Mouse (Mus musculus): ENCODE data around the gene Gm11146. TPM values are rescaled to one million over a fixed set of nuclear protein-coding genes. Genes with fewer than 3 reads are reported as not detected.
A peak's percentile ranks its signal among the peaks of the same experiment; 100 is the strongest.

The Gm11146 gene
- polyA plus RNA-seq, 1 experiment from 2014 or later = not detected

- no peak for DNase-seq (ENCODE audit: low spot score)
- Histone ChIP-seq H3K4me2 (replicated peaks) (no peak overlapping the region), H3K36me3 (replicated peaks; ENCODE audit: control insufficient read depth, insufficient read depth) (no peaks in the 10 kb centered on the region), H3K4me3 (replicated peaks; ENCODE audit: low read length) (no peak overlapping the region), H3K27me3 (ENCODE audit: control insufficient read depth, insufficient read depth, low read length) (no peaks in the 10 kb centered on the region), H3K27ac (0 out of 2 replicates have a peak overlapping the region, but pooled peaks have one; percentile 8), H3K4me1 (replicated peaks; ENCODE audit: control insufficient read depth, insufficient read depth, low read length) (peaks cover 14% of the 10 kb centered on the region), H3K9ac (no peak overlapping the region), H3K9me3 (ENCODE audit: control insufficient read depth, low read length) (no peaks in the 10 kb centered on the region)
- ATAC-seq (ENCODE audit: low FRiP score) = no peak
- 88% methylated on average over 6 of the region's 6 CpGs for WGBS
Measured at GRCm38 (mm10) chr16:77632315-77632881, 30.5 kb upstream of the Gm11146 start.

DNA sequence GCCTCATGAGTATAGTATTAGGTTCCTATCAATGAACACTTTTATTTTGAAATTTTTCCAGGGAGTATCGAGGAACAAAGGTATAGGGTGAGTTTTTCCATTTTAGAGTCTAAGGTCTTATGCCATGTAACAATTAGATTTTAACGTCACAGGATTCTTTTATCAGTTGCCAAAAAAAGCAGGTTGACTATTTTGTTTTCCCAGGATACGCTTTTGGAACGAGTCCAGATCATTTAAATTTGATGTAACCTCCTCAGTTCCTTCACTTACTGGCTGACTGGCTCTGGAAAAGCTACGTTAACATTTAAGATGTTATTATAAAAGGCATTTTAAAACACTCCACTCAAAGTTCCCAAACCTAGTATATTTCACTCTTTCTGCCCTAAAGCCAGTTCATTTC lies 20.8 kb upstream of the Gm11146 start:
- DNase-seq (ENCODE audit: low spot score) (no peak), ATAC-seq (ENCODE audit: low FRiP score) (no peak)
- H3K27me3 ChIP-seq (ENCODE audit: control insufficient read depth, insufficient read depth, low read length) = no peaks in the 10 kb centered on the region
- H3K4me1 ChIP-seq (replicated peaks; ENCODE audit: control insufficient read depth, insufficient read depth, low read length) = no peaks in the 10 kb centered on the region
- no peak overlapping the region for H3K4me3 ChIP-seq (replicated peaks; ENCODE audit: low read length)
- no peaks in the 10 kb centered on the region for H3K9me3 ChIP-seq (ENCODE audit: control insufficient read depth, low read length)
- peak overlapping the region; percentile 20; the same call in 1 of the 2 replicates for H3K27ac ChIP-seq
- no peak overlapping the region for H3K4me2 ChIP-seq (replicated peaks)
- 56% methylated on average over 5 of the region's 5 CpGs for WGBS
- no peak overlapping the region for H3K9ac ChIP-seq
- H3K36me3 ChIP-seq (replicated peaks; ENCODE audit: control insufficient read depth, insufficient read depth) = 0 out of 2 replicates have a peak, but pooled peaks cover 7% of the 10 kb centered on the region

- ATAC-seq (ENCODE audit: low FRiP score) = 0 out of 2 replicates have a peak, but pooled peaks have one; percentile 40
- Histone ChIP-seq H3K4me1 (replicated peaks; ENCODE audit: control insufficient read depth, insufficient read depth, low read length) (0 out of 2 replicates have a peak, but pooled peaks cover 5% of the 10 kb centered on the region), H3K27ac (no peak overlapping the region), H3K27me3 (ENCODE audit: control insufficient read depth, insufficient read depth, low read length) (no peaks in the 10 kb centered on the region), H3K36me3 (replicated peaks; ENCODE audit: control insufficient read depth, insufficient read depth) (peaks cover 14% of the 10 kb centered on the region), H3K9me3 (ENCODE audit: control insufficient read depth, low read length) (no peaks in the 10 kb centered on the region), H3K4me2 (replicated peaks) (no peak overlapping the region), H3K9ac (no peak overlapping the region), H3K4me3 (replicated peaks; ENCODE audit: low read length) (no peak overlapping the region)
- WGBS = 60% methylated on average over 2 of the region's 2 CpGs
- no peak for DNase-seq (ENCODE audit: low spot score)
Measured at GRCm38 (mm10) chr16:77602581-77602980, 687 bp upstream of the Gm11146 start.

- H3K4me2 ChIP-seq (replicated peaks) = peak overlapping the region; percentile 49
- H3K9ac ChIP-seq = peak overlapping the region; percentile 46
- no peaks in the 10 kb centered on the region for H3K27me3 ChIP-seq (ENCODE audit: control insufficient read depth, insufficient read depth, low read length)
- H3K4me3 ChIP-seq (replicated peaks; ENCODE audit: low read length) = peak overlapping the region; percentile 25
- H3K4me1 ChIP-seq (replicated peaks; ENCODE audit: control insufficient read depth, insufficient read depth, low read length) = 0 out of 2 replicates have a peak, but pooled peaks cover 3% of the 10 kb centered on the region
- H3K36me3 ChIP-seq (replicated peaks; ENCODE audit: control insufficient read depth, insufficient read depth) = peaks cover 8% of the 10 kb centered on the region; the same call in 1 of the 2 replicates
- no peak for ATAC-seq (ENCODE audit: low FRiP score)
- no peaks in the 10 kb centered on the region for H3K9me3 ChIP-seq (ENCODE audit: control insufficient read depth, low read length)
- H3K27ac ChIP-seq = peak overlapping the region; percentile 70
- 75% methylated on average over 8 of the region's 8 CpGs for WGBS
- DNase-seq (ENCODE audit: low spot score) = no peak
Measured at GRCm38 (mm10) chr16:77598787-77599186, 3.1 kb downstream of the Gm11146 start.

DNA sequence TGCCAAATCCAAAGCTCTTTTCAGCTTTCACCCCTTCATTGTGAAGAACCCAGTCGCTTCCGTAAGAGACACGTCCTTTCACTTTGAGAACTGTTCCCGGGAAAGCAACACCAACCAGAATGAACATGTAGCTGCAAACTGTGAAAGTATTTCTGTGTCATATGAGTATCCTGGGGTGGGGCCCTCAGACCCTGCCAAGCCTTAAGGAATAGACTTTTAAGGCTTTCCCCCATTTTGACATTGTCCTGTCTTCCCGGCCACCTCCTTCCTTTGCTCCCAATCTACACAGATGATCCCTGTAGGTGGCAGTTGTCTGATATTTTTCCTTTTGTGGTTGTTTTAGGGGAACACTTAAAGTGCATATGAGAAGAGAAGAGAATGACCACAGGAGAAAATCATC lies 5.3 kb downstream of the Gm11146 start:
- Histone ChIP-seq H3K9ac (peak overlapping the region; percentile 72), H3K27ac (peak overlapping the region; percentile 93), H3K4me3 (replicated peaks; ENCODE audit: low read length) (peak overlapping the region; percentile 35), H3K4me2 (replicated peaks) (peak overlapping the region; percentile 51), H3K4me1 (replicated peaks; ENCODE audit: control insufficient read depth, insufficient read depth, low read length) (peaks cover 9% of the 10 kb centered on the region; the same call in 1 of the 2 replicates), H3K27me3 (ENCODE audit: control insufficient read depth, insufficient read depth, low read length) (no peaks in the 10 kb centered on the region), H3K9me3 (ENCODE audit: control insufficient read depth, low read length) (no peaks in the 10 kb centered on the region), H3K36me3 (replicated peaks; ENCODE audit: control insufficient read depth, insufficient read depth) (peaks cover 5% of the 10 kb centered on the region; the same call in 1 of the 2 replicates)
- 42% methylated on average over 5 of the region's 5 CpGs for WGBS
- ATAC-seq (ENCODE audit: low FRiP score) = no peak
- DNase-seq (ENCODE audit: low spot score) = peak; percentile 53

GRCm38 (mm10) chr16:77595661-77596060 lies 6.2 kb downstream of the Gm11146 start:
- Histone ChIP-seq H3K4me1 (replicated peaks; ENCODE audit: control insufficient read depth, insufficient read depth, low read length) (peaks cover 9% of the 10 kb centered on the region; the same call in 1 of the 2 replicates), H3K9ac (peak overlapping the region; percentile 71), H3K36me3 (replicated peaks; ENCODE audit: control insufficient read depth, insufficient read depth) (no peaks in the 10 kb centered on the region; the same call in 1 of the 2 replicates), H3K27me3 (ENCODE audit: control insufficient read depth, insufficient read depth, low read length) (no peaks in the 10 kb centered on the region), H3K9me3 (ENCODE audit: control insufficient read depth, low read length) (no peaks in the 10 kb centered on the region), H3K4me2 (replicated peaks) (peak overlapping the region; percentile 58), H3K4me3 (replicated peaks; ENCODE audit: low read length) (peak overlapping the region; percentile 36), H3K27ac (peak overlapping the region; percentile 93)
- ATAC-seq (ENCODE audit: low FRiP score) = no peak
- 69% methylated on average over 7 of the region's 7 CpGs for WGBS
- DNase-seq (ENCODE audit: low spot score) = no peak

- Histone ChIP-seq H3K27ac (peak overlapping the region; percentile 93), H3K4me3 (replicated peaks; ENCODE audit: low read length) (peak overlapping the region; percentile 36), H3K27me3 (ENCODE audit: control insufficient read depth, insufficient read depth, low read length) (no peaks in the 10 kb centered on the region), H3K4me1 (replicated peaks; ENCODE audit: control insufficient read depth, insufficient read depth, low read length) (peaks cover 9% of the 10 kb centered on the region; the same call in 1 of the 2 replicates), H3K9me3 (ENCODE audit: control insufficient read depth, low read length) (no peaks in the 10 kb centered on the region), H3K36me3 (replicated peaks; ENCODE audit: control insufficient read depth, insufficient read depth) (no peaks in the 10 kb centered on the region; the same call in 1 of the 2 replicates), H3K4me2 (replicated peaks) (peak overlapping the region; percentile 58), H3K9ac (peak overlapping the region; percentile 71)
- ATAC-seq (ENCODE audit: low FRiP score) (peak; percentile 54), DNase-seq (ENCODE audit: low spot score) (peak; percentile 66)
- WGBS = 43% methylated on average over 13 of the region's 13 CpGs
Measured at GRCm38 (mm10) chr16:77594553-77594952, 7.3 kb downstream of the Gm11146 start.

DNA sequence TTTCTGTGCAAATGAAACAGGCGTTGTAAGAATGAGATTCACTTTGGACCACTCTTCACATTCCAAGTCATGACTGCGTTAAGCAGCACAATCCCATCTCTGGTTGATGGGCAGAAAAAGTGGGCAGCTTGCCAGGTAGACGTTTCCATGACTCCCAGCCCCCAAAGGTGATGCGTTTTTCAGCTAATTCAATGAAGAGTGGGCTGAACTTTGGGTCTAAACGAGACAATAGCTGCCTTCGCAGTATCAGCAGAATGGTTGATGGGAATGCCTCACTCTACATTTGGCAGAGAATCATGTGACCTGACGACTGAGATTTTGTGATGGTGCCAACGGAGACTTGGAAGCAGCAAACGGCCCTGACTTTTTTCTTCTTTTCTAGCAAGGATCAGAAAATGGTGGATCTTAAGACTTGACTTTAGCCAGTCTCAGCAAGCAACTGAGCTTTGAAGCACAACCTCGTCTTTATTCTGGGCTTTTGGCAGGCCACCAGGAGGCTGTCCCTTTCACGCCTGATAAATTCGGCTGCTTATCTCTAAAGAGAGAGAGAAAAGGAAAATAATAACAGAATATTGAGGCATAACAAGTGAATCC lies 8.0 kb downstream of the Gm11146 start:
- Histone ChIP-seq H3K4me1 (replicated peaks; ENCODE audit: control insufficient read depth, insufficient read depth, low read length) (peaks cover 9% of the 10 kb centered on the region; the same call in 1 of the 2 replicates), H3K27ac (peak overlapping the region; percentile 93), H3K9ac (peak overlapping the region; percentile 71), H3K9me3 (ENCODE audit: control insufficient read depth, low read length) (no peaks in the 10 kb centered on the region), H3K36me3 (replicated peaks; ENCODE audit: control insufficient read depth, insufficient read depth) (no peaks in the 10 kb centered on the region; the same call in 1 of the 2 replicates), H3K4me3 (replicated peaks; ENCODE audit: low read length) (peak overlapping the region; percentile 36), H3K27me3 (ENCODE audit: control insufficient read depth, insufficient read depth, low read length) (no peaks in the 10 kb centered on the region), H3K4me2 (replicated peaks) (peak overlapping the region; percentile 58)
- DNase-seq (ENCODE audit: low spot score) (peak; percentile 91), ATAC-seq (ENCODE audit: low FRiP score) (peak; percentile 93)
- WGBS = 16% methylated on average over 12 of the region's 12 CpGs

DNA sequence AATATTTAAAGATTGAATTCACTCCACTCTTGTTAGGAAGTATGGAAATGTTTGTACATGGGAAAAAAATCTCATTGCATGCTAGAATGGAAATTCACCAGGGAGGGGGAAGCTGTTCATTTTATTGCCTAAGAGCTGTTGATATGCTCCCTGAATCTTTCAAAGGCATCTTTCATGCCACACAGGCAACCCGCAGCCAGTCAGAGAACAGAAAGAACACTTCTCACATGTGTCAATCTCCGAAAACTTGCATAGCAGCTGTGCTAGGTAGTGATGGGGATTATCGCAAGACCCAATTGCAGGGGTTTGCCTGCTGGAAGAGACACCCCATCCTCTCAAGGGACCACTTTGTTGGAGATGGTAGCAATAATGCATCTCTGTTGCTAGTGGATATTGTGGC lies 8.9 kb downstream of the Gm11146 start:
- no peaks in the 10 kb centered on the region for H3K36me3 ChIP-seq (replicated peaks; ENCODE audit: control insufficient read depth, insufficient read depth)
- H3K9me3 ChIP-seq (ENCODE audit: control insufficient read depth, low read length) = no peaks in the 10 kb centered on the region
- H3K4me2 ChIP-seq (replicated peaks) = peak overlapping the region; percentile 58
- H3K27ac ChIP-seq = peak overlapping the region; percentile 93
- H3K9ac ChIP-seq = 0 out of 2 replicates have a peak overlapping the region, but pooled peaks have one; percentile 25
- ATAC-seq (ENCODE audit: low FRiP score) = 0 out of 2 replicates have a peak, but pooled peaks have one; percentile 19
- H3K4me3 ChIP-seq (replicated peaks; ENCODE audit: low read length) = no peak overlapping the region; the same call in 1 of the 2 replicates
- peaks cover 9% of the 10 kb centered on the region; the same call in 1 of the 2 replicates for H3K4me1 ChIP-seq (replicated peaks; ENCODE audit: control insufficient read depth, insufficient read depth, low read length)
- DNase-seq (ENCODE audit: low spot score) = peak; percentile 64
- H3K27me3 ChIP-seq (ENCODE audit: control insufficient read depth, insufficient read depth, low read length) = no peaks in the 10 kb centered on the region
- 28% methylated on average over 3 of the region's 3 CpGs for WGBS
